Mouse (Mus musculus): ENCODE measurements around the gene Fn1.

Fn1 gene

DNA sequence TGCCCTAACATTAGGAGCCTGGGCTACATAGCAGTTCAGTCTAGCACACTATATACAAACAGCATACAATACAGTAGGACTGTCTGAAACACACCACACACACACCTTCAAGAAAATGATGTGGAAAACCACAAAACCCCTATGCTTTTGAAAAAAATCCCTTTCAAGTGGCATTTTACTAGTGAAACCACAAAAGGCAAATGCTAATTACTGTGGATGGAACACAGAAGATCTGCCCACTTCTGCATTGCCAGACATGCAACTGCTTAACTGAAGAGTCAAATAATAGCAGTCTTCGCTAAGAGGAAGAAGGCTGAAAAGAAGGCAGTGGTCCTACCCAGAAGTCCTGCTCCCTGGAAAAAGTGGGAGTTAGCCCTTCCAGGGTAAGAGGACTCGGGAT is 58.7 kb downstream of the Fn1 start:
- no peak for DNase-seq

DNA sequence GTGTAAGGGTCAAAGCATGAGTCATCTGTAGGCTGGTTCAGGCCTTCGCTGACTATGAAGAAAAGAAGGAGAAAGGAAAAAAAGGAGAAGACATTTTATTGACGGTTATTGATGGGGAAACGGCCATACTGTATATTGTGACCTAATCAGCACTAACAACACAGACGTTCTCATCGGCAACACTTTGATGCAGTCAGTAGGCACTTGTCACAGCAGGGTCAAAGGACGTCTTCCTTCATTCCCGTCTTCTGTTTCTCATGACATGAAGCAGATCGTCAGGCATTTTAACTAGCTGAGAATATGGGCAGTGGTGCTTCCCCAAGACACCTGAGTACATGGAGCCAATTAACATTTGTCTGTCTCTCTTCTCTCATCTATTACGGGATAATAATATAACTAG is 59.8 kb downstream of the Fn1 start:
- no peak for DNase-seq

DNA sequence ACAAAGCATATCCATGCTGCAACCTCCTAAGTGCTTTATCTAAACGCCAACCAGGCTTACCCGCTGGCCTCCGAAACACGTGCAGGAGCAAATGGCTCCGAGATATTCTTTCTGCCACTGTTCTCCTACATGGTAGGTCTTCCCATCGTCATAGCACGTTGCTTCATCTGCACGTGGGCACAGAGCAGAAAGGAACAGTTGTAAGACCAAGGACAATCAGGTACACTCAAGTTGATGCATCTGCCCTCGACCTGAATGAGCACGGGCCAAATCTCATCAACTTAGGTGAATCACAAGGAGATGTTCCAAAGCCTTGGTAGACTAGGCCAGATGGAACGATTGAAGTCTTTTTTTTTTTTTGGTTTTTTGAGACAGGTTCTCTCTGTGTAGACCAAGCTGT is 63.0 kb downstream of the Fn1 start:
- DNase-seq: no peak

DNA sequence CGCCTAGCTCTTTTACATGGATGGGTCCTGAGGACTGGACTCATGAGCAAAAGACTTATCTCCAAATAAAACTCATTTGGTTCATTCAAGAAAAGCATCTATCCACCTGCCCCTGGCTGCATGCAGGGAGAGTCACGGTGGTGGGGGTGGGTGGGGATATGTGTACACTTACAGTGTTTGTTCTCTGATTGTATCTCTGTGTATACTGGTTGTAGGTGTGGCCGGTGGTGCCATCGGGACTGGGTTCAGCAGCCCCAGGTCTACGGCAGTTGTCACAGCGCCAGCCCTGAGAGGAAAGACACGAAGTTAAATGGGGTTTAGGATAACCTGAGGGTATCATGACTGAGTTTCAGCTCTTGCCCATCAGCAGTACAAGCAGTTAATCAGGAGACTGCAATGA is 66.3 kb downstream of the Fn1 start:
- no peak for DNase-seq

DNA sequence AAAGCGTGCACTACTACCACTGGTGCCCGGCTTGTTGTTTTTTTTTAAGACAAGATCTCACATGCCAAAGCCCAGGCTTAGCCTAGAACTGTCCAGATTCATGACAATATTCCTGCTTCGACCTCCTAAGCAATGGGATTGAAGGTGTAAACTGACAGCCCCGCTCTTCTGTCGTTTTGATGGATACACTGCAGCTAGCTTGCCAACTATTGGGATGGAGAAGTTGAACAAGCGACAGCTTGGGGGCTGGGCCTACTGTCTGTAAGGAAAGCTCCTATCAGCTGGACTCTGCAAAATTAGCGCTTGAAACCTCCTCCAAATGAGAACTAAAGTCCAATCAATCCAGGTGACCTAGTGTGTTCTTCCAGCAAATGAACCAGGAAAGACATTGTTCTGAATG is 69.1 kb downstream of the Fn1 start:
- DNase-seq: no peak

DNA sequence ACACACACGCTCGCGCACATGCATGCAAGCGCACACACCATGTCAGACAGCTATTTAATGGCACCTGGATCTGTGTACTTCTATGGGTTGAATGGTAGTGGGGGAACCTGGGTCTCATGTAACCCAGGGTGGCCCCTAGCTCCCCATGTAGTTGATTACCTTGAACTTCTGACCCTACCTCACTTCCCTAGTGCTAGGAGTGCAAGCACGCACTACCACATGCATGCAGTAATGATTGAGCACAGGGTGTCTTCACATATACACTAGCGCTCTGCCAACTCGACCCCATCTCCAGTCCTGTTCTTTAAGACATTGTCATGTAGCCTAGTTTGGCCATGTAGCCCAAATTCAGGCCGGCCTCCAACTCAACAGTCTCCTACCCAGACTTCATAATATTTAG is 69.7 kb downstream of the Fn1 start:
- no peak for DNase-seq

DNA sequence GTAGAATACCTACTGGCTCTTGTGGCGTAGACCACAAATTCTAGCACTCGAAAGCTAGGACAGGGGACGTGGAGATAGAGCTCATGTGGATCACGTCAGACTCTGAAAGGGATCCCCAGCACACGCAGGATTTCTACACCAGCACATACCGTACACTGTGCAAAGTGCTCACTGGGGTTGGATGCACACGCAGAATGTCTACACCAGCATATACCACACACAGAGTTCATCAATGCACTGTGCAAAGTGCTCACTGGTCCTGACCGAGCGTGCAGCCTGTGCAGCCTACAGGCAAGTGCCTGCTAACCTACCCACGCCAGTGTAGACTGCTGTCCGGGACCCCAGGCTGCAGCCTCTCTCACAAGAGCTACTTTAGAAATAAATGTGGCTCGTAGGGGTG is 72.6 kb downstream of the Fn1 start:
- DNase-seq: no peak

DNA sequence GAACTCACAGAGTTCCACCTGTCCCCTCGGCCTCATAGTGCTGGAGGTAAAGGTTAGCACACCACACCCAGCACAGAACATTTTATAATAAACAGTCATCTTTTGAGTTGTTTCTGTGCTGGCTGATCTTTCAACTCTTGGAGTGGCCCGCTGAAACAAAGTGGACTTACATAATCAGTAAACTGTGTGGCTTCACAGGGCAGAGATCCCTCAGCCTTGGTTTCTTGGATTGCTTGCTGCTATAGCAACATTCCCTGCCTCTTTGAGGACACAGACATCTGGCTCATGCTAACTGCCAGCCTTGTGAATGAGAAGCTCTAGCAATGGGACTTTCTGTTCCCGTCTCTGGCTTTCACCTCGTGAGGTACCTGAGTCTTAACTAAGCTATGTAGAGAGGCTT is 73.5 kb downstream of the Fn1 start:
- DNase-seq: no peak

DNA sequence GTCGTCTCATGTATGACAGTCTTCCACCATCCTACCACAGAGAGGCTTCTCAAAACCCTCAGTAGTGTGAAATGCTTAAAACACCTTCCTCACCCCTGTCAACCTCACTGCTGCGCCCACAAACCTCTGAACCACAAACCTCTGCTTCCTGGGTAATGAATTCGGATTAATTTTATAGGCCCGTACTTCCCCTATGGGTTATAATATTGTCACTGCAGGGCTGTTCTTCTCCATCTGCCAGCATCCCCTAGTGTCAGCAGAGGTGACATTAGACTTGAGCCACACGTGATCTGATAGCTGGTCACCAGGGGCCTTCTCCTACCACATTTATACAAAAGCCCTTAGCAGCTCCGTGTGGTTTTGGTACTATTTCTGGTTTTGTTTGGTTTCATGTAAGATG is 76.2 kb downstream of the Fn1 start:
- no peak for DNase-seq

DNA sequence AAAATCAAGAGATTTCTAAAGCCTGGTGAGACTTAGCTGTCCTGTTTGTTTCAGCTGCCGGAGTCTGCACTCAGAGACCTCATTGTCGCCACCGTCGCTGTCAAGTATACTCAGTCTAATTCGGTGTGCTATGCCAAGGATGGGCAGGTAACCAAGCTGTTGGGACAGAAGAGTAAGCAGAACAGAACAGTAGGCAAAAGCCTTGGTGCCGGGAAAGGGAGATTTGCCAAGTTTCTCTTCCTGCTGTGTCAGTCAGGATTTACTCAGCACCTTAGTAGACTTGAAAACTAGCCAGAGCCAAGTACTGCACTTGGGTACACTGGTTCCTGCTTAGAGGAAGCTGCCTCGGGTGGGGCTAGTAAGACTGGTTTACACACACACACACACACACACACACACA is 77.0 kb downstream of the Fn1 start:
- DNase-seq: no peak

DNA sequence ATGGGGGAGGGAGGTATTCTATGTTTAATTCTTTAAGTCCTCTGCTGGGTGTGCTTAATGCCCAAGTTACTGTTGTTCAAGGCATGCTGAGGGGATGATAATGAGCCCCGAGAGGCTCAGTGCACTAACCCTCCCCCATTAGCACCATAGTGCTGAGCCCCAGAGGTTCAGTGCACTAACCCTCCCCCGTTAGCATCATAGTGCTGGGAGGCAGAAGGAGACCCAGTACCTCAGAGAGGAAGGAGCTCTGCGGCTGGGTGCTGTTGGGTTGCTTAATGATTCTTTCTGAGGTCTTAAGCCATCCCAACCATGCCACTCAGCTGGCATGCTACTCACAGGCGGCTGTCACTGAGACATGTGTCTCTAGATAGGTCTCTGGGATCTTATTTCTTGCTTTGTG is 82.9 kb downstream of the Fn1 start:
- no peak for DNase-seq

DNA sequence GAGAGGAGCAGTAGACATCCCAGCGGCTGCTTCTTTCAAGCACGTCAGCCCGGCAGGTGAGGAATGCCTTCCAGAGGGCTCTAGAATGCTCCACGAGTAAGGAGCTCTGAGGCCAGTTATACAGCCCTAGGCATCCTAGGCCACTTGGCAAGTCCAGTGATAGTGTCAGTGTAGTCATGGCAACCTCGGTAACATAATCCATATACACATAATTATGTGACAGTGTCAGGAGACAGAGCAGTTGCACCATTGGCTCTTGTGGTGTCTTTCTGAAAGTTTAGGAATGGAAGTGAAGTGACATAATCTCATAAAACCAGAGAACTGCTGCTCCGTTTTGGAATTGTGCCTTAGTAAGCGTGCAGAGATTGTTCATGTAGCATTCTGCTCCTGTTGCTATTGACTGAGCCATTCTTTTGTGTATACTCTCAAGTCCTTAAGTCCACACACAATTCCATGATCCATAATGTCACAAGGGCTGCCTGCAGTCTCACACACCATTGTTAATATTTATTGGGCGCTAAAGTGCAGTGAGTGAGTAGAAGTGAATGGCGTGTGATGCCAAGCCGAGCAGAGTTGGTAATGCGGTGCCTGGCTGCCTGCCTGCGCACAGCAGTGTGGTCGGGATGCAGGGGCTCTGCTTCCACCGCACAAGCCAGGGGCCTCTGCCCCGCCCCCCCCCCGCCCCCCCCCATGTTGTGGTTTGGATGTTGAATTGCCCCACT is 85.0 kb downstream of the Fn1 start:
- DNase-seq: no peak

DNA sequence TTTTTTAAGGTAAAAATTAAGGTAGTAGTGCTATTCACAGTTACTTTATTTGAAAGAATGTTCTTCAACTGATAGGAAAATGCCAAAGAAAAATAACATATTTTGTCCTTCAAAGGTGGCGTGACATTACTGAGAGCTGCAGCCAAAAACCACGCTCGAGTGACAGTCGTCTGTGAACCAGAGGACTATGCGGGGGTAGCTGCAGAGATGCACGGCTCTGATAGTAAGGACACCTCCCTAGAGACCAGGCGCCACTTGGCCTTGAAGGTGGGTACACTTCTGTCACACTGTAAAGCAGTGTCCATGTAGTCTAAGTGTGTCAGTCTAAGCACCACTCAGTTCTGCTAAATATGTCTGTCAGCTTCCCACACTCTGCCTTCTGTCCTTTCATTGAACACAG is 88.7 kb downstream of the Fn1 start:
- no peak for DNase-seq

DNA sequence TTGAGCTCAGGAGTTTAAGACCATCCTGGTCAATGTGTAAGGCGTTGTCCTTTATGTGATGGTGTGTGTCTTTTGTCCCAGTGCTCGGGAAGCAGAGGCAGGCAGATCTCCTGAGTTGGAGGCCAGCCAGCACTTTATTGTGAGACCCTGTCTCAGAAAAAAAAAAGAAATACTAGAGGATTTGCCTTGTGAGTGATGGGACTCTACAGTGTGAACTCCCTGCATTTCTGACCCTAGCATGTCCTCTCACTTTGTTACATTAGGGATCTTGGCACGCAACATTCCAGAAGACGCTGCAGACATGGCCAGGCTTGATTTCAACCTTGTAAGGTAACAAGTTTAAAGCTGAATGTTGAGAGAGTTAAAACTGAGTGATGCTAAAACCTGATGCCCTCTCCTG is 92.4 kb downstream of the Fn1 start:
- DNase-seq: no peak

DNA sequence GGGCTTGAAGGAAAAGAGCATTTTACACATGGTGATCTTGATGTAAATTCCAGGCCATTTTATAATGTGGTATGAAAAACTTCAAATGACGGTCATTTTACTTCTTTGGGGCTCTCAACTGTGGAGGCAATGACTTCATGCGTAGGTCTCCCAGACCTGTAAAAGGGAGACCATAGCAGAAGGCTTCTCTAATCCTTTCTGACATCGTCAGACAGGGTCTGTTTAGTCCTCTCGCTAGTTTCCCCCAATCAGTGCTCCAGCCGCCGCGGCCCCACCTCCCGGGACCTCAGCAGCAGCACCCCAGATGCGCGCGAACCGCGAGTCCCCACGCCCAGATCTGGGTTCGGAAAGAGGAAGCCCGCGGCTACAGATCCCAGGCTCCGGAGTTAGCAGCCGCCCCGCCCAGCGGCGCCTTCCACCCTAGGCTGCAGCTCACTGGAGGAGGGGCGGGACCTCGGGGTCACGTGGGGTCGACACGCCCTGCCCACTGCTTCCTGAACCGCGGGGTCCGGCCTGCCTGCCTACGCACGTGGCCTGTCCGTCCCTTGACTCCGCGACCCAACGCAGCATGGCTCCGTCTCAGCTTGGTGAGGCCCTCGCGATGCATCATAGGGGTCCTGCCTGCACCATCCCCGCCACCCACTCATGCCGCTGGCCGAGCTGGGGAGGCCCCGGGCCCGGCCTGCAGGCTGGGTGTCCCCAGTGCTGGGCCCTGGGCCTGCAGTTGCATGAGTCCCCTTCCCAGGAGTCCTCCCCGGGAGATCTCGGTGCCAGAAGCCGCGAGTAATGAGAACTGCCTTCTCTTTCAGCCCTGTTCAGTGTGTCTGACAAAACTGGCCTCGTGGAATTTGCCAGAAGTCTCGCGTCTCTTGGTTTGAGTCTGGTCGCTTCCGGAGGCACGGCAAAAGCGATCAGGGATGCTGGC is 96.0 kb downstream of the Fn1 start, which contains the start of gene Atic:
Atic (plus strand) TSS at position 463 of the 925 bp plus-strand sequence.
- peak; percentile 90 for DNase-seq

DNA sequence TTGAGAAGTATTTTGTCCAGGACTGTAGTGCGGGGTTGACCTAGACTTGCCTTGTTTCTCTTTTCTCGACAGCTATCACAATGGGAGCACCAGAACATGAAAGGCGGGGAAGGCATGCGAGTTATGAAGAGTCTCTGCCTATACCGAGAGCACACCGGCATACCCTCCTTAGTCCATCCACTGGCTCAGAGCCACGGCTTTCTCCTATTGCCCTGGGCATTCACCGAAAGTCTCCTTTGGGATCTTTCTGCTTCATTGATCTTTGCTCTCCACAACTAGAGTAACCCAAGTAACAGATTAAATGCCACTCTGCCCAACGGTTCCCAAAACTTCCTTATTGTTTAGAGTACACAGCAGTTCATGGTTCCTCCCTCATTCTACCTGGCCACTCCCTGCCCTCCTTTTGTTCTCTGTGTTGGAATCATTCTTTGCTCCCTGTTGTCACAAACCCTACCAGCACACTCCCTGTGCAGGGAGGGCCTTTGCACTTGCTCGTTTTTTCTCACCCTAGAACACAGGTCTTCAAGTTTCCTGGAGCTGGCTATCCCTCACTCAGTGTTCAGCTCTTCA is 102.3 kb downstream of the Fn1 start:
- no peak for DNase-seq

DNA sequence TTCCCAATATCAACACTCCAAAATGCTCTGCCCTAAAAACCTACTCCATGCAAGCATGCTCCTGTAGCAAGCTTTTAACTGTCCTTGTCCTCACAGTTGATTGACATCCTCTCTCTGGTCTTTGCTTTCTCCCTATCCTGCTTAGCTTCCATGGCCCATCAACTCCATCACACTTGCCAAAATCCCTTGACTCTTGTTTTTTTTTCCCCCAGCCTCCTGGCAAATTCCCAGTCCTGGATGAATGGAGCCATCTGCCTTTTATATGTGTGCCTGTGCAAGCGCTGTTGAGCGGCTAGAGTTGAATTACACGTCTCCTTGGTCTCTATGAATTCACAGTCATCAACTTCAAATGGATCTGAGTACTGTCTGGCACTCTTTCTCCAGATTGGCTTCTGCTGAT is 112.6 kb downstream of the Fn1 start:
- DNase-seq: no peak

DNA sequence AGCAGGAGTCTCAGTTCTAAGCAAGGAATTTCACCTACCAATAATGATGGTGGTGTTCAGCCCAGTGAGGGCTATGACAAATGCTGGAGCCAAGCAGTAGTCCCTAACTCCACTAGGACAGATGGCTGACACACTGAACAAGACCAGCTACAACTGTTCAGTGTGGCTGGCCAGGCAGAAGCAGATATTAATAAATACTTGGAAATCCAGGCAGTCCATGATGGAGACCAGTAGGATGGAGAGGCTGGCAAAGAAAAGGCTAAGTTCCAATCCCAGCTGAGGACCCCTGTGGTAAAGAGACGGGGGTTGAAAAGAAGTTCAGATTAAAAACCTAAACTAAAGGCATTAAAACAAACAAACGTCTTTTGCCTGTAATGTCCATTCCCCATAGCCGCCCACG is 113.4 kb downstream of the Fn1 start:
- DNase-seq: no peak

All from thymus, postnatal 25 days (tissue).